Mouse (Mus musculus): Measurements from ENCODE around the gene Fibin.

Fibin gene

GRCm38 (mm10) chr2:110314509-110315155, 48.4 kb downstream of the Fibin start, which contains the start of gene Bbox1:
Gene Bbox1, minus strand, starts transcription at chr2:110314560.
- DNase-seq (ENCODE audit: extremely low read depth, low read depth, low spot score) = peak; percentile 96

GRCm38 (mm10) chr2:110314074-110314473, 48.9 kb downstream of the Fibin start:
- peak; percentile 54 for DNase-seq (ENCODE audit: extremely low read depth, low read depth, low spot score)

GRCm38 (mm10) chr2:110313305-110313824, 49.6 kb downstream of the Fibin start:
- no peak for DNase-seq (ENCODE audit: extremely low read depth, low read depth, low spot score)

Data from fat pad, adult 2 months (tissue).